Mouse (Mus musculus) C2C12 (cell line): ENCODE data around the gene Pycr1.
A peak's percentile ranks its signal among the peaks of the same experiment; 100 is the strongest.

ENCODE experiments used
- CEBPB ChIP-seq: IDR thresholded peaks from one replicate; pipeline ENCODE4 v1.6.1; 2011; ENCODE audit warnings: low read depth, mild to moderate bottlenecking, control low read depth, moderate library complexity
- CTCF ChIP-seq: IDR thresholded peaks from one replicate; pipeline ENCODE4 v1.5.1; 2011; ENCODE audit not compliant: control insufficient read depth, insufficient read depth, insufficient read length
- FOSL1 ChIP-seq: IDR thresholded peaks from one replicate; pipeline ENCODE4 v1.8.0; 2011; ENCODE audit warnings: mild to moderate bottlenecking, low read length; ENCODE audit not compliant: poor library complexity, insufficient read depth, severe bottlenecking
- MAX ChIP-seq: IDR thresholded peaks from one replicate; pipeline ENCODE4 v1.6.1; 2011; ENCODE audit warnings: mild to moderate bottlenecking, control low read depth
- MYOD1 ChIP-seq: IDR thresholded peaks from one replicate; pipeline ENCODE4 v1.6.1; 2011; ENCODE audit warnings: low read depth; ENCODE audit not compliant: control insufficient read depth, insufficient read length
- MYOG ChIP-seq: IDR thresholded peaks from one replicate; pipeline ENCODE4 v1.6.1; 2011; ENCODE audit not compliant: control insufficient read depth, insufficient read length; ENCODE audit errors: extremely low read depth
- USF1 ChIP-seq: IDR thresholded peaks from one replicate; pipeline ENCODE4 v1.6.1; 2011; ENCODE audit warnings: low read depth, mild to moderate bottlenecking, control low read depth, moderate library complexity

GRCm38 (mm10) chr11:120630401-120630871 is 13.1 kb downstream of the Pycr1 start:
- no peak for TF ChIP-seq MAX
- TF ChIP-seq CTCF = no peak
- no peak for TF ChIP-seq USF1
- TF ChIP-seq MYOD1 = no peak
- TF ChIP-seq CEBPB = peak; percentile 56
- TF ChIP-seq MYOG = no peak
- no peak for TF ChIP-seq FOSL1
